ENCODE assay signal across 17 mouse cellular contexts in the genomic region with DNA sequence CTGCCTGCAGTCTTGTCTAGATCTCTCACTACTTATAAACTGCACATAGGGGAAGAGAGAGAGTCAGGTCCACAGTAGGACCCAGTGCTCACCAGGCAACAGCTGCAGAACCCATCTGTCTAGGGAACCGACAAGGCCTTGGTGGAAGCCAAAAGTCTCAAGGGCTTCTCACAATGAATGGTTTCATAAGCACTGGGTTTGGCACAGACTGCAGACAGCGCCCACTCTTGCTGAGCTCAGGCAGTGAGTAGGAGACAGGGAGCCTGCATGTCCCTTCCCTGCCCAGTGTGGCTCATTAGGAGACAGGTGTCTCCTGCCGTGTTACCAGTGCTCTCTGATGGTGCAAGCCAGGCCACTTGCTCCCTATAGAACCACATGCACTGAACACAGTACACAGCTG. TPM values are rescaled to one million over a fixed set of nuclear protein-coding genes. Genes with fewer than 3 reads are reported as not detected.
DNase-seq lines count a peak whose midpoint lies in the region; ATAC-seq and TF ChIP-seq lines count a peak whose summit lies in the region.
"Had no signal": no experiment of that assay in that cellular context is flagged by ENCODE, and none has a peak within 500 bp of the region (broad histone marks: within the 10 kb centered on the region; RNA-seq: fewer than 3 reads in every experiment).

No protein-coding gene starts in this region.

- 85% methylated on average over 3 of the region's 3 CpGs for WGBS in heart, embryonic 11.5 days (ENCODE audit: insufficient replicate concordance)

- no peaks in the 10 kb centered on the region for H3K27me3 ChIP-seq in heart, embryonic 11.5 days (ENCODE audit: control insufficient read depth, insufficient read depth, low read length)
- H3K27me3 ChIP-seq: limb, embryonic 13.5 days had no signal

- peak; percentile 3 for DNase-seq in heart, postnatal 4 days
- peak; percentile 33 for DNase-seq in NIH3T3 (ENCODE audit: low read depth)
- DNase-seq in left cerebral cortex, postnatal 14 days (ENCODE audit: low spot score in 2 of 2) = peak; percentile 47 to 80
- DNase-seq in T-cell, adult 2 months (ENCODE audit: low spot score) = no peak
- no peak for DNase-seq in cerebellum, adult 8-10 months
- no peak for DNase-seq in thymus, postnatal 4 days
- DNase-seq: B cell, adult 2 months; forebrain, postnatal 0 days; heart, adult 18-20 months; heart, postnatal 10 days; lung, embryonic 14.5 days had no signal

- TF ChIP-seq CTCF in cortical plate, adult 2 months (IDR thresholded peaks at IDR 0.05; ENCODE audit: extremely low read depth, insufficient read depth, low read length) = no peak

- H3K4me1 ChIP-seq in heart, embryonic 11.5 days (ENCODE audit: control insufficient read depth, insufficient read depth, low read length) = peaks cover 16% of the 10 kb centered on the region
- peaks cover 10% of the 10 kb centered on the region for H3K4me1 ChIP-seq in cortical plate, adult 2 months (ENCODE audit: control insufficient read depth, insufficient read depth, low read length)

- H3K27ac ChIP-seq in heart, embryonic 11.5 days (ENCODE audit: low read depth, low read length) = no peak overlapping the region
- H3K27ac ChIP-seq in cortical plate, adult 2 months (ENCODE audit: insufficient read depth, low read length) = peak overlapping the region; percentile 14; the same call in 1 of the 2 replicates
- H3K27ac ChIP-seq: kidney, postnatal 0 days; limb, embryonic 13.5 days had no signal

- H3K9ac ChIP-seq in heart, embryonic 11.5 days (ENCODE audit: low read depth, low read length) = no peak overlapping the region
- H3K9ac ChIP-seq: forebrain, postnatal 0 days; limb, embryonic 13.5 days; lung, embryonic 14.5 days had no signal

- no peaks in the 10 kb centered on the region for H3K9me3 ChIP-seq in heart, embryonic 11.5 days (replicated peaks; ENCODE audit: control insufficient read depth, low read length)
- H3K9me3 ChIP-seq: limb, embryonic 13.5 days had no signal

- H3K36me3 ChIP-seq in heart, embryonic 11.5 days (ENCODE audit: control insufficient read depth, insufficient read depth, low read length) = peaks cover 3% of the 10 kb centered on the region

- no peak overlapping the region for H3K4me2 ChIP-seq in heart, embryonic 11.5 days
- H3K4me2 ChIP-seq: limb, embryonic 13.5 days; lung, embryonic 14.5 days had no signal

- no peak overlapping the region for H3K4me3 ChIP-seq in heart, embryonic 11.5 days (ENCODE audit: low read depth, low read length)
- no peak overlapping the region for H3K4me3 ChIP-seq in cortical plate, adult 2 months (ENCODE audit: insufficient read depth, low read length)
- H3K4me3 ChIP-seq: limb, embryonic 13.5 days had no signal

- ATAC-seq in heart, embryonic 11.5 days (replicated peaks; ENCODE audit: insufficient number of reproducible peaks, low FRiP score, low TSS enrichment) = no peak
- ATAC-seq: forebrain, postnatal 0 days had no signal

- no peak for TF ChIP-seq POLR2A in cortical plate, adult 2 months (IDR thresholded peaks at IDR 0.05; ENCODE audit: extremely low read depth, insufficient read depth, low read length)

- intact Hi-C loops in left cerebral cortex, postnatal 14 days (cut with DNase I) = no loop called here

RNA-seq across cellular contexts. Expression of a gene that starts 3.6 kb away (rescaled TPM):
- total RNA-seq in heart, postnatal 4 days (2021) = 100 to 1,000 TPM; 198 to 214 TPM
- 382 and 405 TPM in 2 replicates for polyA plus RNA-seq in heart, embryonic 11.5 days (2014; fragmentation: Nextera tagmentation; extraction: Ambion mirVana)
- polyA plus RNA-seq in cortical plate, adult 2 months (2012; rRNA removed) = 363 and 403 TPM in 2 replicates
- total RNA-seq in left cerebral cortex, postnatal 14 days (2021) = 100 to 1,000 TPM; 235 to 242 TPM

RNA-seq across cellular contexts. Expression of a gene that starts 10.5 kb away (rescaled TPM):
- not detected for total RNA-seq in heart, postnatal 4 days (2021)
- polyA plus RNA-seq in heart, embryonic 11.5 days (2014; fragmentation: Nextera tagmentation; extraction: Ambion mirVana) = not detected in 2 replicates
- polyA plus RNA-seq in cortical plate, adult 2 months (2012; rRNA removed) = 0.27 and 0.49 TPM in 2 replicates
- not detected for total RNA-seq in left cerebral cortex, postnatal 14 days (2021)
- total RNA-seq: ES-E14; forebrain, postnatal 0 days; heart, adult 18-20 months; heart, postnatal 10 days had no signal
- polyA plus RNA-seq: limb, embryonic 13.5 days; lung, embryonic 14.5 days had no signal

RNA-seq across cellular contexts. Expression of a gene that starts 20.6 kb away (rescaled TPM):
- not detected for total RNA-seq in heart, postnatal 4 days (2021)
- polyA plus RNA-seq in heart, embryonic 11.5 days (2014; fragmentation: Nextera tagmentation; extraction: Ambion mirVana) = not detected in 2 replicates
- polyA plus RNA-seq in cortical plate, adult 2 months (2012; rRNA removed) = not detected in 2 replicates
- not detected for total RNA-seq in left cerebral cortex, postnatal 14 days (2021)
- total RNA-seq: forebrain, postnatal 0 days; heart, adult 18-20 months; heart, postnatal 10 days had no signal
- polyA plus RNA-seq: forebrain, postnatal 0 days; kidney, postnatal 0 days; limb, embryonic 13.5 days; lung, embryonic 14.5 days had no signal

RNA-seq across cellular contexts. Expression of a gene that starts 32.6 kb away (rescaled TPM):
- not detected for total RNA-seq in heart, postnatal 4 days (2021)
- not detected in 2 replicates for polyA plus RNA-seq in heart, embryonic 11.5 days (2014; fragmentation: Nextera tagmentation; extraction: Ambion mirVana)
- not detected in 2 replicates for polyA plus RNA-seq in cortical plate, adult 2 months (2012; rRNA removed)
- total RNA-seq in left cerebral cortex, postnatal 14 days (2021) = not detected
- total RNA-seq: forebrain, postnatal 0 days; heart, adult 18-20 months; heart, postnatal 10 days had no signal
- polyA plus RNA-seq: embryonic facial prominence, embryonic 14.5 days; forebrain, postnatal 0 days; kidney, postnatal 0 days; limb, embryonic 13.5 days; lung, embryonic 14.5 days had no signal

RNA-seq across cellular contexts. Expression of a gene that starts 44.0 kb away (rescaled TPM):
- total RNA-seq in heart, postnatal 4 days (2021) = not detected
- not detected in 2 replicates for polyA plus RNA-seq in heart, embryonic 11.5 days (2014; fragmentation: Nextera tagmentation; extraction: Ambion mirVana)
- not detected in 2 replicates for polyA plus RNA-seq in cortical plate, adult 2 months (2012; rRNA removed)
- not detected for total RNA-seq in left cerebral cortex, postnatal 14 days (2021)
- total RNA-seq: ES-E14; forebrain, postnatal 0 days; heart, adult 18-20 months; heart, postnatal 10 days had no signal
- polyA plus RNA-seq: embryonic facial prominence, embryonic 14.5 days; forebrain, postnatal 0 days; kidney, postnatal 0 days; limb, embryonic 13.5 days; lung, embryonic 14.5 days had no signal

Comparison
In these comparisons a context has a peak if more than half of its experiments do, and no peak if none do; other contexts are left out.
1. DNase-seq: peak in heart, postnatal 4 days (single experiment), NIH3T3 (single experiment) and left cerebral cortex, postnatal 14 days (2 of 2); none in T-cell, adult 2 months (single experiment), cerebellum, adult 8-10 months (single experiment) and thymus, postnatal 4 days (single experiment).